Mouse (Mus musculus): ENCODE measurements around the gene Tas2r109. TPM values are rescaled to one million over a fixed set of nuclear protein-coding genes. Genes with fewer than 3 reads are reported as not detected.

Gene Tas2r109
- polyA plus RNA-seq (2012; rRNA removed): not detected in 2 replicates

GRCm38 (mm10) chr6:132980865-132981264 is at the start of gene Tas2r109:
Tas2r109 (minus strand) TSS chr6:132980965.

GRCm38 (mm10) chr6:132957819-132958218 is 22.9 kb downstream of the Tas2r109 start, which contains the start of gene Tas2r131:
Tas2r131 (minus strand) TSS chr6:132957919.

GRCm38 (mm10) chr6:132950802-132951201 is 30.0 kb downstream of the Tas2r109 start, which contains the start of gene Tas2r129:
Tas2r129 (plus strand) TSS chr6:132951102.

Other genes with a start within 250 kb of the Tas2r109 start
- not detected in 2 replicates for gene Tas2r115, start 242.9 kb downstream of the Tas2r109 start, polyA plus RNA-seq (2012; rRNA removed)
- gene Tas2r124, start 226.2 kb downstream of the Tas2r109 start, polyA plus RNA-seq (2012; rRNA removed): not detected in 2 replicates
- not detected in 2 replicates for gene Tas2r102, start 218.8 kb downstream of the Tas2r109 start, polyA plus RNA-seq (2012; rRNA removed)
- gene Tas2r136, start 202.8 kb downstream of the Tas2r109 start, polyA plus RNA-seq (2012; rRNA removed): not detected in 2 replicates
- gene Tas2r117, start 178.1 kb downstream of the Tas2r109 start, polyA plus RNA-seq (2012; rRNA removed): not detected in 2 replicates
- not detected in 2 replicates for gene Tas2r123, start 133.8 kb downstream of the Tas2r109 start, polyA plus RNA-seq (2012; rRNA removed)
- gene Tas2r116, start 125.5 kb downstream of the Tas2r109 start, polyA plus RNA-seq (2012; rRNA removed): not detected in 2 replicates
- gene Tas2r110, start 113.0 kb downstream of the Tas2r109 start, polyA plus RNA-seq (2012; rRNA removed): not detected in 2 replicates
- gene Tas2r113, start 88.0 kb downstream of the Tas2r109 start, polyA plus RNA-seq (2012; rRNA removed): not detected in 2 replicates
- gene Tas2r125, start 71.3 kb downstream of the Tas2r109 start, polyA plus RNA-seq (2012; rRNA removed): not detected in 2 replicates
- gene Tas2r129, start 29.9 kb downstream of the Tas2r109 start, polyA plus RNA-seq (2012; rRNA removed): not detected in 2 replicates
- not detected in 2 replicates for gene Tas2r131, start 23.0 kb downstream of the Tas2r109 start, polyA plus RNA-seq (2012; rRNA removed)
- not detected in 2 replicates for gene Tas2r103, start 56.1 kb upstream of the Tas2r109 start, polyA plus RNA-seq (2012; rRNA removed)
- gene Tas2r140, start 74.9 kb upstream of the Tas2r109 start, polyA plus RNA-seq (2012; rRNA removed): not detected in 2 replicates
- 33.1 and 33.5 TPM in 2 replicates for gene Smim10l1, start 123.9 kb upstream of the Tas2r109 start, polyA plus RNA-seq (2012; rRNA removed)

Data from central nervous system, embryonic 18 days (tissue).